Mouse (Mus musculus): ENCODE measurements at regions not wholly inside any gene's neighbourhood (a gene's known extent, or its start where the extent isn't known, plus 50 kb on each side); places are given as distances from the start of the nearest gene placed in this dataset.

- no peak for DNase-seq (ENCODE audit: low read depth, low spot score)
- H3K36me3 ChIP-seq (ENCODE audit: control insufficient read depth in 1 of 2, insufficient read depth in 2 of 2, low read length in 2 of 2) = no peaks in the 10 kb centered on the region
- H3K4me3 ChIP-seq (ENCODE audit: control insufficient read depth in 1 of 2, insufficient read depth in 1 of 2, low read depth in 2 of 2, low read length in 2 of 2) = no peak overlapping the region
- TF ChIP-seq ELF1 (IDR thresholded peaks at IDR 0.05; ENCODE audit: low read depth, low read length) (no peak), ZKSCAN1 (IDR thresholded peaks at IDR 0.05; ENCODE audit: low read depth, low read length) (no peak), BHLHE40 (IDR thresholded peaks at IDR 0.05; ENCODE audit: borderline replicate concordance, low read depth, low read length) (no peak), SIN3A (IDR thresholded peaks at IDR 0.05; ENCODE audit: low read length) (no peak)
- no peaks in the 10 kb centered on the region for H3K4me1 ChIP-seq (ENCODE audit: control insufficient read depth in 1 of 2, insufficient read depth in 2 of 2, low read length in 2 of 2)
- no peaks in the 10 kb centered on the region for H3K27me3 ChIP-seq (ENCODE audit: control insufficient read depth in 1 of 2, insufficient read depth in 2 of 2, low read length in 2 of 2)
- H3K27ac ChIP-seq (ENCODE audit: control insufficient read depth, low read depth, low read length) = no peak overlapping the region
- no peaks in the 10 kb centered on the region for H3K9me3 ChIP-seq (replicated peaks; ENCODE audit: insufficient read depth, low read length)
- no peak overlapping the region for H3K9ac ChIP-seq (ENCODE audit: control insufficient read depth, low read depth, low read length, poor library complexity, severe bottlenecking)
- no peaks in the 10 kb centered on the region for H3K79me2 ChIP-seq (ENCODE audit: control insufficient read depth, insufficient read depth, low read length, poor library complexity)
These were observed 267.7 kb downstream of the Dhx35 start for GRCm38 (mm10) chr2:159062266-159062665.

GRCm38 (mm10) chr2:159062666-159063065 lies 268.1 kb downstream of the Dhx35 start:
- Histone ChIP-seq H3K9ac (ENCODE audit: control insufficient read depth, low read depth, low read length, poor library complexity, severe bottlenecking) (no peak overlapping the region), H3K27me3 (ENCODE audit: control insufficient read depth in 1 of 2, insufficient read depth in 2 of 2, low read length in 2 of 2) (no peaks in the 10 kb centered on the region), H3K27ac (ENCODE audit: control insufficient read depth, low read depth, low read length) (no peak overlapping the region)

DNA sequence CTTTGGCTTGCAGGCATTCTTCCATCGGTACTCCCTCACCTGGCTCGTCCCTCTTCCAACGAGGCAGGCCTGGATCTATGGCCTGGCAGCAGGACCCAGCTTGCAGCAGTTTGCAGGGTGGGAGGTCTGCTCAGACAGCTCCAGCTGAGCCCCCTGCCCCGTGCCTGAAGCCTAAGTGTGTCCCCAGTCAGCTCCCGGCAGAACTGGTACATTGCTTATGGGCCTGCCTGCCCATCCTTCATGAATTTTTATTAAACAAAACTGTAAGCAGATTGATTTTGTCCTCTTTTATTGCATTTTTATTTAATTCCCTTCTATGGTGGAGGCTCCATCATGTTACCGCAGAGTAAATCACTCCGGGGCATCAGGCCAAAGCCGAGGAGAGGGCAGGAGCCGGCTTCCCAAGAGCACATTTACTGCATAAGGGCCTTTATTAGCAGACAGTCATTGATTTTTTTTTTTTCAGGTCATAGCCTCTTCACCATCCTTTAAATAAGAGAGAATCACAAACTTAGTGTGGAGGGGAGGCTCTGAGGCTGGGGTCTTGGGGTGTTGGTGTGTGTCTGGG lies 269.9 kb downstream of the Dhx35 start:
- Histone ChIP-seq H3K79me2 (ENCODE audit: control insufficient read depth, insufficient read depth, low read length, poor library complexity) (no peaks in the 10 kb centered on the region), H3K4me1 (ENCODE audit: control insufficient read depth in 1 of 2, insufficient read depth in 2 of 2, low read length in 2 of 2) (no peaks in the 10 kb centered on the region), H3K9me3 (replicated peaks; ENCODE audit: insufficient read depth, low read length) (no peaks in the 10 kb centered on the region), H3K27ac (ENCODE audit: control insufficient read depth, low read depth, low read length) (no peak overlapping the region), H3K9ac (ENCODE audit: control insufficient read depth, low read depth, low read length, poor library complexity, severe bottlenecking) (no peak overlapping the region), H3K27me3 (ENCODE audit: control insufficient read depth in 1 of 2, insufficient read depth in 2 of 2, low read length in 2 of 2) (no peaks in the 10 kb centered on the region), H3K4me3 (ENCODE audit: control insufficient read depth in 1 of 2, insufficient read depth in 1 of 2, low read depth in 2 of 2, low read length in 2 of 2) (no peak overlapping the region), H3K36me3 (ENCODE audit: control insufficient read depth in 1 of 2, insufficient read depth in 2 of 2, low read length in 2 of 2) (no peaks in the 10 kb centered on the region)
- TF ChIP-seq MYB (IDR thresholded peaks at IDR 0.05; ENCODE audit: low read depth, low read length) (no peak), GATA1 (IDR thresholded peaks at IDR 0.05; ENCODE audit: low read depth, low read length) (no peak), TCF12 (IDR thresholded peaks at IDR 0.05; ENCODE audit: low read depth, low read length) (no peak), GABPA (IDR thresholded peaks at IDR 0.05; ENCODE audit: low read depth, low read length) (no peak), POLR2AphosphoS5 (IDR thresholded peaks at IDR 0.05; ENCODE audit: borderline replicate concordance, low read depth, low read length) (no peak), ZKSCAN1 (IDR thresholded peaks at IDR 0.05; ENCODE audit: low read depth, low read length) (no peak), NELFE (IDR thresholded peaks at IDR 0.05; ENCODE audit: low read depth, low read length) (no peak), USF2 (IDR thresholded peaks at IDR 0.05; ENCODE audit: borderline replicate concordance in 1 of 2, insufficient read depth in 1 of 2, low read depth in 1 of 2, low read length in 2 of 2) (no peak), RCOR1 (IDR thresholded peaks at IDR 0.05; ENCODE audit: low read depth, low read length) (no peak), TAL1 (IDR thresholded peaks at IDR 0.05; ENCODE audit: low read length) (no peak), ZNF384 (IDR thresholded peaks at IDR 0.05; ENCODE audit: low read depth, low read length) (no peak)
- DNase-seq (ENCODE audit: low read depth, low spot score) = no peak

More at GRCm38 (mm10) chr2:159062666-159063065, 268.1 kb downstream of the Dhx35 start:
- no peak for DNase-seq (ENCODE audit: low read depth, low spot score)
- TF ChIP-seq MAFK (IDR thresholded peaks at IDR 0.05; ENCODE audit: borderline replicate concordance, low read depth, low read length) (no peak), USF2 (IDR thresholded peaks at IDR 0.05; ENCODE audit: borderline replicate concordance in 1 of 2, insufficient read depth in 1 of 2, low read depth in 1 of 2, low read length in 2 of 2) (no peak), RAD21 (IDR thresholded peaks at IDR 0.05; ENCODE audit: low read depth, low read length) (no peak), POLR2A (IDR thresholded peaks at IDR 0.05; ENCODE audit: control insufficient read depth in 1 of 2, insufficient read depth in 1 of 2, low read depth in 1 of 2, low read length in 2 of 2, poor library complexity in 1 of 2) (no peak), TCF12 (IDR thresholded peaks at IDR 0.05; ENCODE audit: low read depth, low read length) (no peak), BHLHE40 (IDR thresholded peaks at IDR 0.05; ENCODE audit: borderline replicate concordance, low read depth, low read length) (no peak), CHD2 (IDR thresholded peaks at IDR 0.05; ENCODE audit: low read length) (no peak), ETS1 (IDR thresholded peaks at IDR 0.05; ENCODE audit: low read depth, low read length) (no peak), ZKSCAN1 (IDR thresholded peaks at IDR 0.05; ENCODE audit: low read depth, low read length) (no peak), GABPA (IDR thresholded peaks at IDR 0.05; ENCODE audit: low read depth, low read length) (no peak), MEF2A (IDR thresholded peaks at IDR 0.05; ENCODE audit: extremely low read depth, insufficient replicate concordance, low read depth, low read length, poor library complexity, severe bottlenecking) (no peak), ZNF384 (IDR thresholded peaks at IDR 0.05; ENCODE audit: low read depth, low read length) (no peak), POLR2AphosphoS5 (IDR thresholded peaks at IDR 0.05; ENCODE audit: borderline replicate concordance, low read depth, low read length) (no peak), E2F4 (IDR thresholded peaks at IDR 0.05; ENCODE audit: borderline replicate concordance, low read depth, low read length) (no peak), SMC3 (IDR thresholded peaks at IDR 0.05; ENCODE audit: low read depth, low read length) (no peak), RCOR1 (IDR thresholded peaks at IDR 0.05; ENCODE audit: low read depth, low read length) (no peak), USF1 (IDR thresholded peaks at IDR 0.05; ENCODE audit: low read depth, low read length) (no peak), TAL1 (IDR thresholded peaks at IDR 0.05; ENCODE audit: low read length) (no peak)
- Histone ChIP-seq H3K9me3 (replicated peaks; ENCODE audit: insufficient read depth, low read length) (no peaks in the 10 kb centered on the region), H3K4me1 (ENCODE audit: control insufficient read depth in 1 of 2, insufficient read depth in 2 of 2, low read length in 2 of 2) (no peaks in the 10 kb centered on the region), H3K4me3 (ENCODE audit: control insufficient read depth in 1 of 2, insufficient read depth in 1 of 2, low read depth in 2 of 2, low read length in 2 of 2) (no peak overlapping the region), H3K36me3 (ENCODE audit: control insufficient read depth in 1 of 2, insufficient read depth in 2 of 2, low read length in 2 of 2) (no peaks in the 10 kb centered on the region), H3K79me2 (ENCODE audit: control insufficient read depth, insufficient read depth, low read length, poor library complexity) (no peaks in the 10 kb centered on the region)
